Mouse (Mus musculus) olfactory bulb, adult 2 months (tissue): ENCODE results near the gene Ppid. TPM values are rescaled to one million over a fixed set of nuclear protein-coding genes. Genes with fewer than 3 reads are reported as not detected.

Experiments used
- H3K27ac ChIP-seq: fragments of 200-500 bp; 2 replicates; pipeline ENCODE4 v1.5.1; 2012; ENCODE audit warnings: low read depth, low read length; ENCODE audit not compliant: insufficient read depth
- H3K4me1 ChIP-seq: fragments of 200-500 bp; 2 replicates; pipeline ENCODE4 v1.6.1; 2012; ENCODE audit warnings: low read length; ENCODE audit not compliant: control insufficient read depth, insufficient read depth
- H3K4me3 ChIP-seq: fragments of 200-500 bp; 2 replicates; pipeline ENCODE4 v1.5.1; 2012; ENCODE audit warnings: mild to moderate bottlenecking, low read depth, low read length, moderate library complexity; ENCODE audit not compliant: insufficient read depth
- CTCF ChIP-seq: fragments of 200-500 bp; IDR thresholded peaks from 2 replicates; pipeline ENCODE4 v1.5.1; 2012; ENCODE audit warnings: low read depth, mild to moderate bottlenecking, low read length, moderate library complexity; ENCODE audit not compliant: insufficient read depth
- POLR2A ChIP-seq: fragments of 200-500 bp; IDR thresholded peaks from 2 replicates; pipeline ENCODE4 v1.6.1; 2012; ENCODE audit warnings: mild to moderate bottlenecking, low read depth, low read length, moderate library complexity; ENCODE audit not compliant: insufficient read depth
- WGBS: fragments of 180-500 bp; shearing (Covaris S2); methylation state at CpG from one replicate; pipeline ENCODE4 v1.1.7; 2018; 5-methylcytosine and 5-hydroxymethylcytosine counted together
- polyA plus RNA-seq: library from polyadenylated mRNA; stranded (reverse); fragments of >200 nt; gene quantifications from 2 replicates; pipeline ENCODE4 v1.2.4, GENCODE M21; 2012; ENCODE audit warnings: low replicate concordance; ENCODE audit not compliant: missing spikeins, insufficient read depth, insufficient read length

Ppid gene
- not detected in 2 replicates for polyA plus RNA-seq

- Histone ChIP-seq H3K4me1 (no peaks in the 10 kb centered on the region), H3K4me3 (peak within 1 kb of the TSS; percentile 88), H3K27ac (peak within 1 kb of the TSS; percentile 46; the same call in 1 of the 2 replicates)
- TF ChIP-seq CTCF = no peak
- peak; percentile 57 for TF ChIP-seq POLR2A
- WGBS = 3% methylated on average over 63 of the region's 63 CpGs
Measured at GRCm38 (mm10) chr3:79590863-79591792, at the start of gene Ppid. Ppid (plus strand) TSS chr3:79591342.

- no peak for TF ChIP-seq POLR2A
- no peak for TF ChIP-seq CTCF
- H3K4me1 ChIP-seq = peaks cover 5% of the 10 kb centered on the region; the same call in 1 of the 2 replicates
- WGBS = 51% methylated on average over 6 of the region's 6 CpGs
- H3K4me3 ChIP-seq = no peak overlapping the region
- no peak overlapping the region for H3K27ac ChIP-seq
Measured at GRCm38 (mm10) chr3:79542585-79542984, 48.6 kb upstream of the Ppid start.

GRCm38 (mm10) chr3:79548681-79549437 lies 42.3 kb upstream of the Ppid start:
- Histone ChIP-seq H3K4me3 (no peak overlapping the region), H3K4me1 (0 out of 2 replicates have a peak, but pooled peaks cover 2% of the 10 kb centered on the region), H3K27ac (no peak overlapping the region)
- WGBS = 88% methylated on average over 17 of the region's 17 CpGs
- TF ChIP-seq POLR2A = no peak
- no peak for TF ChIP-seq CTCF

GRCm38 (mm10) chr3:79549751-79550393 lies 41.3 kb upstream of the Ppid start:
- Histone ChIP-seq H3K4me1 (0 out of 2 replicates have a peak, but pooled peaks cover 2% of the 10 kb centered on the region), H3K27ac (no peak overlapping the region), H3K4me3 (no peak overlapping the region)
- no peak for TF ChIP-seq CTCF
- TF ChIP-seq POLR2A = no peak
- 93% methylated on average over 8 of the region's 8 CpGs for WGBS

- no peak for TF ChIP-seq CTCF
- TF ChIP-seq POLR2A = no peak
- Histone ChIP-seq H3K4me3 (no peak overlapping the region), H3K27ac (no peak overlapping the region), H3K4me1 (0 out of 2 replicates have a peak, but pooled peaks cover 2% of the 10 kb centered on the region)
- WGBS = 85% methylated on average over 10 of the region's 10 CpGs
Measured at GRCm38 (mm10) chr3:79551826-79552552, 39.2 kb upstream of the Ppid start.

- TF ChIP-seq CTCF (no peak), POLR2A (no peak)
- Histone ChIP-seq H3K27ac (no peak overlapping the region), H3K4me3 (no peak overlapping the region), H3K4me1 (0 out of 2 replicates have a peak, but pooled peaks cover 2% of the 10 kb centered on the region)
- WGBS = 95% methylated on average over 3 of the region's 3 CpGs
Measured at GRCm38 (mm10) chr3:79553779-79554178, 37.4 kb upstream of the Ppid start.

- Histone ChIP-seq H3K27ac (no peak overlapping the region), H3K4me1 (peaks cover 3% of the 10 kb centered on the region), H3K4me3 (no peak overlapping the region)
- TF ChIP-seq CTCF (no peak), POLR2A (no peak)
- WGBS = 78% methylated on average over 6 of the region's 6 CpGs
Measured at GRCm38 (mm10) chr3:79555061-79555460, 36.1 kb upstream of the Ppid start.

GRCm38 (mm10) chr3:79559021-79559772 lies 31.9 kb upstream of the Ppid start:
- H3K4me1 ChIP-seq = peaks cover 3% of the 10 kb centered on the region
- no peak overlapping the region for H3K27ac ChIP-seq
- TF ChIP-seq POLR2A (no peak), CTCF (no peak)
- no peak overlapping the region for H3K4me3 ChIP-seq
- 38% methylated on average over 9 of the region's 9 CpGs for WGBS
